Mouse (Mus musculus) embryonic facial prominence, embryonic 12.5 days (tissue): ENCODE measurements at regions not wholly inside any gene's neighbourhood (a gene's known extent, or its start where the extent isn't known, plus 50 kb on each side); places are given as distances from the start of the nearest gene placed in this dataset.

Experiments
- ATAC-seq: fragments of 200-750 bp; cut with Nextera tagmentation; 2 replicates; pipeline ENCODE4 v1.8.0; 2017; ENCODE audit not compliant: insufficient number of reproducible peaks, insufficient read depth, low FRiP score, low TSS enrichment
- H3K27ac ChIP-seq: fragments of 300-500 bp; sonication (generic); 2 replicates; pipeline ENCODE4 v1.5.1; 2016; ENCODE audit warnings: mild to moderate bottlenecking
- H3K27me3 ChIP-seq: fragments of 300-500 bp; sonication (generic); 2 replicates; pipeline ENCODE4 v1.6.1; 2016; ENCODE audit warnings: mild to moderate bottlenecking, moderate library complexity
- H3K36me3 ChIP-seq: fragments of 300-500 bp; sonication (generic); 2 replicates; pipeline ENCODE4 v1.6.1; 2016; ENCODE audit warnings: mild to moderate bottlenecking
- H3K4me1 ChIP-seq: fragments of 300-500 bp; sonication (generic); 2 replicates; pipeline ENCODE4 v1.6.1; 2016
- H3K4me2 ChIP-seq: fragments of 300-500 bp; sonication (generic); replicated peaks from 2 replicates; pipeline ENCODE4 v1.6.1; 2016; ENCODE audit warnings: mild to moderate bottlenecking, moderate library complexity
- H3K4me3 ChIP-seq: fragments of 300-500 bp; sonication (generic); 2 replicates; pipeline ENCODE4 v1.5.1; 2016; ENCODE audit warnings: mild to moderate bottlenecking
- H3K9ac ChIP-seq: fragments of 300-500 bp; sonication (generic); 2 replicates; pipeline ENCODE4 v1.6.1; 2016; ENCODE audit warnings: mild to moderate bottlenecking, moderate library complexity
- H3K9me3 ChIP-seq: fragments of 300-500 bp; sonication (generic); 2 replicates; pipeline ENCODE4 v1.6.1; 2016; ENCODE audit warnings: mild to moderate bottlenecking, moderate library complexity
- WGBS: fragments of 180-500 bp; shearing (Covaris S2); methylation state at CpG from one replicate; pipeline ENCODE4 v1.1.7; 2016; 5-methylcytosine and 5-hydroxymethylcytosine counted together

- H3K36me3 ChIP-seq, result no peaks in the 10 kb centered on the region
- WGBS, result 26% methylated on average over 5 of the region's 5 CpGs
Observed at GRCm38 (mm10) chr7:73138269-73138668, 237.0 kb upstream of the Rgma start.

GRCm38 (mm10) chr7:73138861-73139493, 236.3 kb upstream of the Rgma start:
- WGBS, result 25% methylated on average over 8 of the region's 8 CpGs
- Histone ChIP-seq H3K27me3 (no peaks in the 10 kb centered on the region; the same call in 1 of the 2 replicates), H3K27ac (no peak overlapping the region), H3K4me1 (peaks cover 23% of the 10 kb centered on the region), H3K9me3 (no peaks in the 10 kb centered on the region), H3K4me3 (no peak overlapping the region), H3K9ac (no peak overlapping the region), H3K4me2 (no peak overlapping the region), H3K36me3 (no peaks in the 10 kb centered on the region)
- ATAC-seq, result no peak

More at GRCm38 (mm10) chr7:73138269-73138668, 237.0 kb upstream of the Rgma start:
- no peak overlapping the region for H3K9ac ChIP-seq
- H3K27me3 ChIP-seq, result no peaks in the 10 kb centered on the region; the same call in 1 of the 2 replicates
- peaks cover 23% of the 10 kb centered on the region for H3K4me1 ChIP-seq
- H3K4me3 ChIP-seq, result no peak overlapping the region
- no peaks in the 10 kb centered on the region for H3K9me3 ChIP-seq
- H3K4me2 ChIP-seq, result no peak overlapping the region
- ATAC-seq, result no peak
- no peak overlapping the region for H3K27ac ChIP-seq

GRCm38 (mm10) chr7:73139901-73140300, 235.4 kb upstream of the Rgma start:
- Histone ChIP-seq H3K27me3 (no peaks in the 10 kb centered on the region; the same call in 1 of the 2 replicates), H3K4me3 (no peak overlapping the region), H3K27ac (no peak overlapping the region), H3K4me2 (no peak overlapping the region), H3K9me3 (no peaks in the 10 kb centered on the region), H3K4me1 (peaks cover 25% of the 10 kb centered on the region), H3K36me3 (no peaks in the 10 kb centered on the region), H3K9ac (no peak overlapping the region)
- 45% methylated on average over 6 of the region's 6 CpGs for WGBS
- ATAC-seq, result no peak

- H3K4me1 ChIP-seq, result peaks cover 27% of the 10 kb centered on the region
- H3K4me2 ChIP-seq, result no peak overlapping the region
- no peaks in the 10 kb centered on the region for H3K9me3 ChIP-seq
- H3K4me3 ChIP-seq, result no peak overlapping the region
- no peaks in the 10 kb centered on the region for H3K36me3 ChIP-seq
- no peak overlapping the region for H3K9ac ChIP-seq
- ATAC-seq, result peak; percentile 31; the same call in 1 of the 2 replicates
- no peak overlapping the region for H3K27ac ChIP-seq
- H3K27me3 ChIP-seq, result no peaks in the 10 kb centered on the region; the same call in 1 of the 2 replicates
- 4% methylated on average over 5 of the region's 5 CpGs for WGBS
Observed at GRCm38 (mm10) chr7:73141167-73141566, 234.1 kb upstream of the Rgma start.

GRCm38 (mm10) chr7:73143902-73144301, 231.4 kb upstream of the Rgma start:
- Histone ChIP-seq H3K4me2 (no peak overlapping the region), H3K27ac (no peak overlapping the region), H3K36me3 (no peaks in the 10 kb centered on the region), H3K4me1 (peaks cover 27% of the 10 kb centered on the region), H3K9me3 (no peaks in the 10 kb centered on the region), H3K4me3 (no peak overlapping the region), H3K27me3 (no peaks in the 10 kb centered on the region), H3K9ac (no peak overlapping the region)
- 81% methylated on average over 11 of the region's 11 CpGs for WGBS
- ATAC-seq, result no peak

DNA sequence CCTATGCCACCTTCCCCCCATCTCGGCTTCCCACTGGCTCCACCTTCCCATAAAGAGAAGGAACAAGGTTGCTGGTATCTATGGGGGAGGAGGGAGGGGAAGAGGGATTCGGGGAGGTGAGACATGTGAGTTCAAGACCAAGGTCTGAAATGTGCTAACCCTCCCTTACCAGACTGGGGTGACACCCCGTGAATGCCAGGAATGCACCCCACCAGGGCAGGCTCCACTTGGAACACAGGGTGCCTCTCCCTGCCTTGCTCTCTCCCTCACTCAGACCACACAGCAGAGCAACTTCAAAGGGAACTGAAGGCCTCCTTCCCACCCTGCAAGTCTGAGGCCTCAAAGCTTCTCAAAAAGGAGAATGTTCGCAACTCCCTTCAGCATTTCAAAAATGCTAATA, 230.5 kb upstream of the Rgma start:
- Histone ChIP-seq H3K4me2 (no peak overlapping the region), H3K4me3 (no peak overlapping the region), H3K27me3 (no peaks in the 10 kb centered on the region), H3K4me1 (peaks cover 24% of the 10 kb centered on the region), H3K27ac (no peak overlapping the region), H3K9ac (no peak overlapping the region), H3K36me3 (no peaks in the 10 kb centered on the region), H3K9me3 (no peaks in the 10 kb centered on the region)
- no peak for ATAC-seq
- 39% methylated on average over 4 of the region's 4 CpGs for WGBS

GRCm38 (mm10) chr7:73147251-73147650, 228.1 kb upstream of the Rgma start:
- ATAC-seq, result no peak
- Histone ChIP-seq H3K9ac (no peak overlapping the region), H3K27ac (no peak overlapping the region), H3K9me3 (no peaks in the 10 kb centered on the region), H3K4me1 (peaks cover 14% of the 10 kb centered on the region), H3K4me2 (no peak overlapping the region), H3K4me3 (no peak overlapping the region), H3K27me3 (no peaks in the 10 kb centered on the region), H3K36me3 (no peaks in the 10 kb centered on the region)

DNA sequence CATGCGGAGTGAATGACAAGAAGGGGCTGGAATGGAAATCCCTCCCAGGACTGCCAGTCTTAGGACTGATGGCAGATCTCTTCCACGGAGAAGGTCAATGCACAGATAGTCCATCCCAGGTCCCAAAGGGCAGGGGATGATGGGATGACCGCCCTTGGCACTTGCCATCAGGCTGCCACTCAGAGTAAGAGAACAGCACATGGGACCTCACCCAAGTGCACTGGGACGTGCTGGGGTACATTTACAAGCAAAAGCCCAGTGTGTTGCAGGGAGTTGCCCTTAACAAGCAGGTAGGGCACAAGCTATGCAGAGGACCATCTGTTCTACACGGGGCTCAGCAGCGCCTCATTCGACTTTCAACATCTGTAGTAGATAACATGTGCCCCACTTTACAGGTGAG, 224.9 kb upstream of the Rgma start:
- H3K9ac ChIP-seq, result no peak overlapping the region
- no peak overlapping the region for H3K4me2 ChIP-seq
- WGBS, result 67% methylated on average over 7 of the region's 7 CpGs
- no peaks in the 10 kb centered on the region for H3K27me3 ChIP-seq
- no peak overlapping the region for H3K4me3 ChIP-seq
- no peak overlapping the region for H3K27ac ChIP-seq
- peaks cover 20% of the 10 kb centered on the region for H3K4me1 ChIP-seq
- ATAC-seq, result no peak
- H3K36me3 ChIP-seq, result no peaks in the 10 kb centered on the region
- H3K9me3 ChIP-seq, result no peaks in the 10 kb centered on the region

- Histone ChIP-seq H3K36me3 (no peaks in the 10 kb centered on the region), H3K4me2 (no peak overlapping the region), H3K4me1 (peaks cover 20% of the 10 kb centered on the region), H3K9ac (no peak overlapping the region), H3K27me3 (no peaks in the 10 kb centered on the region), H3K9me3 (no peaks in the 10 kb centered on the region), H3K4me3 (no peak overlapping the region), H3K27ac (no peak overlapping the region)
- no peak for ATAC-seq
- WGBS, result 30% methylated on average over 13 of the region's 15 CpGs
Observed at GRCm38 (mm10) chr7:73151586-73152467, 223.5 kb upstream of the Rgma start.

GRCm38 (mm10) chr7:73153668-73154067, 221.6 kb upstream of the Rgma start:
- ATAC-seq, result no peak
- Histone ChIP-seq H3K27me3 (no peaks in the 10 kb centered on the region), H3K4me1 (peaks cover 20% of the 10 kb centered on the region), H3K4me3 (no peak overlapping the region), H3K9ac (no peak overlapping the region), H3K9me3 (no peaks in the 10 kb centered on the region), H3K27ac (no peak overlapping the region), H3K36me3 (no peaks in the 10 kb centered on the region), H3K4me2 (no peak overlapping the region)
- WGBS, result 94% methylated on average over 1 of the region's 1 CpGs

GRCm38 (mm10) chr7:73158833-73159232, 216.5 kb upstream of the Rgma start:
- no peak overlapping the region for H3K4me2 ChIP-seq
- H3K36me3 ChIP-seq, result no peaks in the 10 kb centered on the region
- H3K27me3 ChIP-seq, result 0 out of 2 replicates have a peak, but pooled peaks cover 3% of the 10 kb centered on the region
- H3K4me3 ChIP-seq, result no peak overlapping the region
- 92% methylated on average over 5 of the region's 5 CpGs for whole genome bisulfite sequencing
- no peak overlapping the region for H3K27ac ChIP-seq
- ATAC-seq, result no peak
- no peaks in the 10 kb centered on the region for H3K9me3 ChIP-seq
- no peak overlapping the region for H3K9ac ChIP-seq
- peaks cover 21% of the 10 kb centered on the region; the same call in 1 of the 2 replicates for H3K4me1 ChIP-seq

GRCm38 (mm10) chr7:73160968-73161367, 214.3 kb upstream of the Rgma start:
- 85% methylated on average over 8 of the region's 8 CpGs for WGBS
- Histone ChIP-seq H3K4me1 (peaks cover 14% of the 10 kb centered on the region; the same call in 1 of the 2 replicates), H3K4me2 (no peak overlapping the region), H3K9me3 (no peaks in the 10 kb centered on the region), H3K27me3 (0 out of 2 replicates have a peak, but pooled peaks cover 3% of the 10 kb centered on the region), H3K27ac (no peak overlapping the region), H3K36me3 (no peaks in the 10 kb centered on the region), H3K4me3 (no peak overlapping the region), H3K9ac (no peak overlapping the region)
- no peak for ATAC-seq
